Mouse (Mus musculus) forebrain, embryonic 13.5 days (tissue): ENCODE results near the gene Mplkip. TPM values are rescaled to one million over a fixed set of nuclear protein-coding genes. Genes with fewer than 3 reads are reported as not detected.
A peak's percentile ranks its signal among the peaks of the same experiment; 100 is the strongest.

Source experiments
- ATAC-seq: fragments of 200-750 bp; cut with Nextera tagmentation; 2 replicates; pipeline ENCODE4 v1.8.0; 2017
- H3K27ac ChIP-seq: fragments of 300-500 bp; sonication (generic); 2 replicates; pipeline ENCODE4 v1.5.1; 2015; ENCODE audit warnings: inconsistent platforms, mild to moderate bottlenecking, moderate library complexity
- H3K27me3 ChIP-seq: fragments of 300-500 bp; sonication (generic); 2 replicates; pipeline ENCODE4 v1.6.1; 2015; ENCODE audit warnings: mild to moderate bottlenecking, inconsistent platforms
- H3K36me3 ChIP-seq: fragments of 300-500 bp; sonication (generic); 2 replicates; pipeline ENCODE4 v1.6.1; 2015; ENCODE audit warnings: mild to moderate bottlenecking, inconsistent platforms; ENCODE audit not compliant: poor library complexity, severe bottlenecking
- H3K4me1 ChIP-seq: fragments of 300-500 bp; sonication (generic); 2 replicates; pipeline ENCODE4 v1.6.1; 2015; ENCODE audit warnings: inconsistent platforms
- H3K4me2 ChIP-seq: fragments of 300-500 bp; sonication (generic); 2 replicates; pipeline ENCODE4 v1.6.1; 2015; ENCODE audit warnings: inconsistent platforms, mild to moderate bottlenecking, moderate library complexity
- H3K4me3 ChIP-seq: fragments of 300-500 bp; sonication (generic); 2 replicates; pipeline ENCODE4 v1.5.1; 2015; ENCODE audit warnings: mild to moderate bottlenecking, inconsistent platforms
- H3K9ac ChIP-seq: fragments of 300-500 bp; sonication (generic); 2 replicates; pipeline ENCODE4 v1.6.1; 2015; ENCODE audit warnings: mild to moderate bottlenecking, inconsistent platforms
- H3K9me3 ChIP-seq: fragments of 300-500 bp; sonication (generic); replicated peaks from 2 replicates; pipeline ENCODE4 v1.6.1; 2016; ENCODE audit warnings: inconsistent platforms
- WGBS: fragments of 180-500 bp; shearing (Covaris S2); methylation state at CpG from one replicate; pipeline ENCODE4 v1.1.7; 2015; 5-methylcytosine and 5-hydroxymethylcytosine counted together
- microRNA counts: library from miRNA; unstranded; fragments of <30 nt; microRNA quantifications from one replicate; lab custom pipeline; 2016
- microRNA-seq: library from miRNA; unstranded; fragments of <30 nt; microRNA quantifications from one replicate; pipeline ENCODE4, GENCODE M21; 2016
- polyA plus RNA-seq: library from polyadenylated mRNA; unstranded; fragments of >200 nt; fragmentation: Nextera tagmentation; extraction: Ambion mirVana; gene quantifications from 2 replicates; pipeline ENCODE4 v1.2.1, GENCODE M21; 2015

The Mplkip gene
- polyA plus RNA-seq, 1 experiment from 2014 or later = 48.6 TPM

DNA sequence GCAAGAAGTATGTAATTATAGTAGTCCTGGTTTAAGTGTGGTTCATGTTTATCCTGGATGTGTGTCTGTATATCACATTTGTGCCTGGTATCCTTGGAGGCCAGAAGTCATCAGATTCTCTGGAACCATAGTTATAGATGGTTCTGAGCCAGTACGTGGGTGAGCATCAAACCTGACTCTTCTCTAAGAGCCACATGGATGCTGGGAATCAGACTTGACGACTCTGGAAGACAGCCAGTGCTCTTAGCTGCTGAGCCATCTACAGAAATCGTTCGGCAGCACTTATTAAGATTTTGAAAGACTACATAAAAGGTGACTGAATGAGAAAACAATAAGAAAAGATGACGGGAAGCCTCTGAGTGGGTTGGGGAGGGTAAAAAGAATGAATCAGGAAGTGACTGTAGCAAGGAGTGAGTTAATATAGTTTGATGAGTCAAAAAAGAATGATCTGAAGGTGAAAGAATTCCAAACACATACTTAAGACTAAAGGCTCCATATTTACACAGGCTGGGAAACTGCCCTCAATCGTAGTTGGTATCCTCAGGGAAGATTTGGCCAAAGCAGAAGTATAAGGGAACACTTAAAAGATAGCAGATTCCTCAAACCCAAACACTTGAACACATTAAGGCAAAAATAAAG lies 10.3 kb downstream of the Mplkip start:
- no peaks in the 10 kb centered on the region for H3K36me3 ChIP-seq
- no peaks in the 10 kb centered on the region for H3K27me3 ChIP-seq
- no peaks in the 10 kb centered on the region for H3K9me3 ChIP-seq
- no peak overlapping the region for H3K4me2 ChIP-seq
- no peak for ATAC-seq
- no peak overlapping the region for H3K27ac ChIP-seq
- H3K9ac ChIP-seq = no peak overlapping the region
- no peak overlapping the region for H3K4me3 ChIP-seq
- 84% methylated on average over 6 of the region's 6 CpGs for WGBS
- H3K4me1 ChIP-seq = no peaks in the 10 kb centered on the region

DNA sequence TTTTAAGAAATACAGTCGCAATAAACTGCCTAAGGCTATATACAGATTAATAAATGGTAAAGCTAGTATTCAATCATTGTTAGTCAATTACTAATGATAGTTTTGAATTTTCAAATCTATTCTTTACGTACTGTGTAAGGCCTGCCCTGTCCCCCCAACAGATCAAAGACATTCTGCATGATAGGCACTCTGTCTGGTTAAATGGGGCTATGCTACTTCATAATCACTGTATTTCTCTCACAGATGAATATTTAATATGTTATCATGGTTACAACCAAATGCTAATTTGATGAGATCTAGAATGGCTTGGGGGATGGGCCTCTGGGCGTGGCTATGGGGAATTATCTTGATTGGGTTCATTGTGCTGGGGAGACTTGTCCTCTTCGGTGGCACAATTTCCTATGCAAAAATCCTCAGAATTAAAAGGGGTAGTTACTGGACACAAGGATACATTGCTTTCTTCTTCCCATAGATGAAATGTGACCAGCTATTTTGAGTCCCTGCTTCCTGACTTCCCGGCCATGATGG lies 13.9 kb downstream of the Mplkip start:
- Histone ChIP-seq H3K36me3 (no peaks in the 10 kb centered on the region), H3K9ac (no peak overlapping the region), H3K27ac (no peak overlapping the region), H3K4me3 (no peak overlapping the region), H3K4me1 (no peaks in the 10 kb centered on the region), H3K9me3 (no peaks in the 10 kb centered on the region), H3K27me3 (no peaks in the 10 kb centered on the region), H3K4me2 (no peak overlapping the region)
- WGBS = 75% methylated on average over 5 of the region's 5 CpGs
- ATAC-seq = peak; percentile 67; the same call in 1 of the 2 replicates

DNA sequence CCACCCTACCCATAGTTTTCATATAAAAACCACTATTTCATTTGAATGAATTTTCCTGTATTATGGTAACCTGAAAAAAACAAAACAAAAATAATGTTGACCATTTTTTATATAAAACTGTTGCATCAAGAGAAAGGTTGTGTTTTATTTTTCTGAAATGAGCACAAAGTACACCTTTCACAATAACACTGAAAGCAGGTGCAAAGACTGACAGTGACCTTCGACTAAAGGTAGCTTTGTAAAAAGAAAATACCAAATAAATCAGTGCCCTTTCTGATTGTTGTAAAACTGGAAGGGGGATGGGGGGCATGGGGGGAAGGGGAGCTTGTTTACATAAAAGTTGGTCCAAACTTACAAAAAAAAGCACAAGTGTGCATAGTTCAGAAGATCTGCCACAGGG lies 22.4 kb downstream of the Mplkip start:
- H3K9me3 ChIP-seq = no peaks in the 10 kb centered on the region
- no peak for ATAC-seq
- no peaks in the 10 kb centered on the region for H3K27me3 ChIP-seq
- 100% methylated on average over 1 of the region's 1 CpGs for WGBS
- H3K9ac ChIP-seq = no peak overlapping the region
- H3K4me3 ChIP-seq = no peak overlapping the region
- H3K4me2 ChIP-seq = no peak overlapping the region
- peaks cover 26% of the 10 kb centered on the region for H3K36me3 ChIP-seq
- H3K4me1 ChIP-seq = no peaks in the 10 kb centered on the region
- H3K27ac ChIP-seq = no peak overlapping the region

DNA sequence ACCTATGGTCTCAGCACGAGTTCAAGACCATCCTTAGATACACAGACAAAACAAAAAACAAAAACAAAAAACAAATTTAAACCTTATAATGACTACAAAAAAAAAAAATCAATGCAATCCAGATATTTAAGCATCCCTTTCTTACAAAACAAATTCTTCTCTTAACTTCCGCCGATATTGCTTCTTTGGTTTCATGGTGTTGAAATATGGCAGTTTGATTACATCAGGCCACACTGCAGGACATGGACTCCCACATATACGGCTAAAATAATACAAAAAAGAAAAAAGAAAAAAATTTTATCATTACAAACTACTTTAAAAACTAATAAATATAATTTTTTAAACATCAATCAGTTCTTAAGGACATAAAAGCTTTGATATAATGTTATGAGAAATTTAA lies 32.9 kb downstream of the Mplkip start:
- Histone ChIP-seq H3K4me1 (no peaks in the 10 kb centered on the region), H3K36me3 (peaks cover 14% of the 10 kb centered on the region), H3K4me2 (no peak overlapping the region), H3K27me3 (no peaks in the 10 kb centered on the region), H3K27ac (no peak overlapping the region), H3K9me3 (no peaks in the 10 kb centered on the region), H3K9ac (no peak overlapping the region), H3K4me3 (no peak overlapping the region)
- ATAC-seq = no peak
- 93% methylated on average over 4 of the region's 4 CpGs for WGBS

- Histone ChIP-seq H3K36me3 (peaks cover 14% of the 10 kb centered on the region), H3K27ac (no peak overlapping the region), H3K27me3 (no peaks in the 10 kb centered on the region), H3K4me3 (no peak overlapping the region), H3K9ac (no peak overlapping the region), H3K4me1 (no peaks in the 10 kb centered on the region), H3K9me3 (no peaks in the 10 kb centered on the region), H3K4me2 (no peak overlapping the region)
- ATAC-seq = no peak
- 97% methylated on average over 3 of the region's 3 CpGs for WGBS
Measured at GRCm38 (mm10) chr13:17728798-17729197, 33.8 kb downstream of the Mplkip start.

MicroRNAs encoded within 50 kb of the gene (microRNA counts, 519-probe panel; counts per million panel counts)
- 177 counts per million, percentile 53 among the panel's probes with 10 or more counts for microRNA mmu-miR-466i (lab: Ali Mortazavi, UCI)

Small RNA genes within 50 kb of the gene (microRNA-seq; reads per million reads assigned to microRNA genes)
- gene Mir466i = not detected

Other genes with a start within 250 kb of the Mplkip start
- gene Sugct, start 361 bp downstream of the Mplkip start, polyA plus RNA-seq = 2.3 and 3.3 TPM in 2 replicates
- 15.0 and 16.6 TPM in 2 replicates for gene Cdk13, start 109.9 kb downstream of the Mplkip start, polyA plus RNA-seq
- 177 and 187 TPM in 2 replicates for gene Rala, start 249.0 kb downstream of the Mplkip start, polyA plus RNA-seq